Comparison of ENCODE assay signal across 11 mouse cellular contexts in genomic region chr8:103809140-103809539, GRCm38 (mm10).
DNase-seq lines count a peak whose midpoint lies in the region; ATAC-seq and TF ChIP-seq lines count a peak whose summit lies in the region.
"Had no signal": no experiment of that assay in that cellular context is flagged by ENCODE, and none has a peak within 500 bp of the region (broad histone marks: within the 10 kb centered on the region; RNA-seq: fewer than 3 reads in every experiment).

No protein-coding gene starts in this region.

- no peak overlapping the region for H3K9ac ChIP-seq in heart, embryonic 13.5 days
- no peak overlapping the region for H3K9ac ChIP-seq in embryonic facial prominence, embryonic 11.5 days (replicated peaks; ENCODE audit: low read length)
- no peak overlapping the region for H3K9ac ChIP-seq in midbrain, embryonic 11.5 days (ENCODE audit: low read length)
- H3K9ac ChIP-seq: liver, postnatal 0 days had no signal

- no peak overlapping the region for H3K4me3 ChIP-seq in heart, embryonic 13.5 days
- no peak overlapping the region for H3K4me3 ChIP-seq in embryonic facial prominence, embryonic 11.5 days (ENCODE audit: low read depth, low read length)
- H3K4me3 ChIP-seq in myocyte = no peak overlapping the region
- no peak overlapping the region for H3K4me3 ChIP-seq in midbrain, embryonic 11.5 days (ENCODE audit: low read depth, low read length)

- no peaks in the 10 kb centered on the region for H3K4me1 ChIP-seq in heart, embryonic 13.5 days
- peaks cover 2% of the 10 kb centered on the region for H3K4me1 ChIP-seq in embryonic facial prominence, embryonic 11.5 days (ENCODE audit: control insufficient read depth, insufficient read depth, low read length)
- no peaks in the 10 kb centered on the region for H3K4me1 ChIP-seq in midbrain, embryonic 11.5 days (ENCODE audit: control insufficient read depth, insufficient read depth, low read length)

- intact Hi-C loops in heart, postnatal 25 days (cut with DNase I) = no loop called here

- H3K27me3 ChIP-seq in heart, embryonic 13.5 days (replicated peaks) = no peaks in the 10 kb centered on the region
- no peaks in the 10 kb centered on the region for H3K27me3 ChIP-seq in embryonic facial prominence, embryonic 11.5 days (ENCODE audit: control insufficient read depth, insufficient read depth, low read length)
- no peaks in the 10 kb centered on the region for H3K27me3 ChIP-seq in myocyte (ENCODE audit: control insufficient read depth, insufficient read depth, insufficient read length)
- no peaks in the 10 kb centered on the region for H3K27me3 ChIP-seq in midbrain, embryonic 11.5 days (ENCODE audit: control insufficient read depth, insufficient read depth, low read length)

- no peak for DNase-seq in heart, postnatal 25 days (ENCODE audit: low spot score)
- DNase-seq in kidney, postnatal 4 days = peak; percentile 21 to 29
- DNase-seq in kidney, postnatal 25 days = no peak
- DNase-seq in embryonic facial prominence, embryonic 11.5 days (ENCODE audit: low spot score) = peak; percentile 81
- DNase-seq in midbrain, embryonic 11.5 days (ENCODE audit: low spot score, missing footprints) = no peak
- no peak for DNase-seq in urinary bladder, adult 18-20 months (ENCODE audit: low spot score in 2 of 2)
- DNase-seq: cerebellum, adult 2 months; liver, postnatal 0 days had no signal

- 63% methylated on average over 7 of the region's 7 CpGs for WGBS in heart, embryonic 13.5 days
- 35% methylated on average over 7 of the region's 7 CpGs for WGBS in embryonic facial prominence, embryonic 11.5 days
- 81% methylated on average over 7 of the region's 7 CpGs for WGBS in midbrain, embryonic 11.5 days

- H3K27ac ChIP-seq in heart, embryonic 13.5 days (replicated peaks) = peak overlapping the region; percentile 54
- 0 out of 2 replicates have a peak overlapping the region, but pooled peaks have one; percentile 15 for H3K27ac ChIP-seq in embryonic facial prominence, embryonic 11.5 days (replicated peaks; ENCODE audit: low read depth, low read length)
- no peak overlapping the region for H3K27ac ChIP-seq in midbrain, embryonic 11.5 days (ENCODE audit: low read depth, low read length)

- peaks cover 5% of the 10 kb centered on the region; the same call in 1 of the 2 replicates for H3K9me3 ChIP-seq in heart, embryonic 13.5 days
- no peaks in the 10 kb centered on the region for H3K9me3 ChIP-seq in embryonic facial prominence, embryonic 11.5 days (replicated peaks; ENCODE audit: control insufficient read depth, low read length)
- H3K9me3 ChIP-seq in midbrain, embryonic 11.5 days (ENCODE audit: control insufficient read depth, low read length) = peaks cover 5% of the 10 kb centered on the region

- no peak for TF ChIP-seq POLR2A in myocyte (IDR thresholded peaks at IDR 0.05; ENCODE audit: insufficient read length, low read depth)

- no peaks in the 10 kb centered on the region for H3K79me2 ChIP-seq in myocyte (ENCODE audit: control insufficient read depth, insufficient read depth)

- no peak overlapping the region for H3ac ChIP-seq in myocyte (ENCODE audit: control insufficient read depth, insufficient read length)

- no peaks in the 10 kb centered on the region for H3K36me3 ChIP-seq in heart, embryonic 13.5 days
- no peaks in the 10 kb centered on the region for H3K36me3 ChIP-seq in embryonic facial prominence, embryonic 11.5 days (replicated peaks; ENCODE audit: control insufficient read depth, insufficient read depth, low read depth, low read length)
- H3K36me3 ChIP-seq in myocyte (ENCODE audit: control insufficient read depth, insufficient read depth) = no peaks in the 10 kb centered on the region
- H3K36me3 ChIP-seq in midbrain, embryonic 11.5 days (ENCODE audit: control insufficient read depth, insufficient read depth, low read length) = no peaks in the 10 kb centered on the region

- ATAC-seq in heart, embryonic 13.5 days (ENCODE audit: extremely low read depth, insufficient number of reproducible peaks, low FRiP score, low TSS enrichment) = no peak
- ATAC-seq in embryonic facial prominence, embryonic 11.5 days (replicated peaks; ENCODE audit: insufficient number of reproducible peaks, low FRiP score, low TSS enrichment, low read depth) = 0 out of 2 replicates have a peak, but pooled peaks have one; percentile 51
- ATAC-seq in midbrain, embryonic 11.5 days (ENCODE audit: low FRiP score) = no peak
- ATAC-seq: liver, postnatal 0 days; midbrain, embryonic 16.5 days had no signal

- H3K4me2 ChIP-seq in heart, embryonic 13.5 days = no peak overlapping the region
- no peak overlapping the region for H3K4me2 ChIP-seq in embryonic facial prominence, embryonic 11.5 days (ENCODE audit: low read depth, low read length)
- H3K4me2 ChIP-seq in myocyte (ENCODE audit: low read depth) = peak overlapping the region; percentile 18
- H3K4me2 ChIP-seq in midbrain, embryonic 11.5 days = no peak overlapping the region

TF ChIP-seq in myocyte, 11 proteins besides CTCF, POLR2A, EP300 and RAD21:
- TF ChIP-seq REST (IDR thresholded peaks at IDR 0.05; ENCODE audit: insufficient read depth, insufficient read length) (no peak), MAX (IDR thresholded peaks at IDR 0.05; ENCODE audit: low read depth) (no peak), POLR2AphosphoS2 (IDR thresholded peaks at IDR 0.05; ENCODE audit: insufficient read length, low read depth) (no peak), TCF3 (IDR thresholded peaks at IDR 0.05; ENCODE audit: insufficient read length, low read depth) (no peak), SRF (IDR thresholded peaks at IDR 0.05; ENCODE audit: control insufficient read depth, insufficient read length, low read depth) (no peak), USF1 (IDR thresholded peaks at IDR 0.05; ENCODE audit: low read depth) (no peak)
TF ChIP-seq in myocyte: peak in this region for 0.

Comparison
In these comparisons a context has a peak if more than half of its experiments do, and no peak if none do; other contexts are left out.
1. DNase-seq: peak in kidney, postnatal 4 days (2 of 2) and embryonic facial prominence, embryonic 11.5 days (single experiment); none in heart, postnatal 25 days (single experiment), kidney, postnatal 25 days (0 of 2), midbrain, embryonic 11.5 days (single experiment) and urinary bladder, adult 18-20 months (0 of 2).